Mouse (Mus musculus): ENCODE data around the gene Slc26a8.

Gene Slc26a8

DNA sequence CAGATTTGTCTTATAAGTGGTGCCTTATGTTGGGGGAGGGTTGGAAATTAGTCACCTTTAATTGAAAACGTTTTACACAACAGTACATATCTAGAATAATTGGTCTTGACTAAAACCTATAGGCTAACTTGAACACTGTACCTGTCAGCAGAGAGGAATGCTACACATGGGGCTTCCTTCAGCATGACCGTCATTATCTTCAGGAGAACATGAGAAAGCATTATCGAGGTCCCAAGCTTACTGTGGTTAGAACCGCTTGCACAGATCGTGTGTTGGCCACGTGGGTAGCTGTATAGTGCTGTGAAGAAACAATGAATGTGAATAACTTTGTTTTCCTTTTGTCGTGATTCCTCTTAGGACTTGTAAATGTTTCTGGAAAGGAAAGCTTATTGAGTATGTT lies 9.8 kb upstream of the Slc26a8 start:
- DNase-seq (ENCODE audit: low spot score in 2 of 2) = no peak

GRCm38 (mm10) chr17:28698672-28699071 lies 8.6 kb upstream of the Slc26a8 start:
- DNase-seq (ENCODE audit: low spot score in 2 of 2) = no peak

- no peak for DNase-seq (ENCODE audit: low spot score in 2 of 2)
Observed at GRCm38 (mm10) chr17:28698245-28698644, 8.2 kb upstream of the Slc26a8 start.

DNA sequence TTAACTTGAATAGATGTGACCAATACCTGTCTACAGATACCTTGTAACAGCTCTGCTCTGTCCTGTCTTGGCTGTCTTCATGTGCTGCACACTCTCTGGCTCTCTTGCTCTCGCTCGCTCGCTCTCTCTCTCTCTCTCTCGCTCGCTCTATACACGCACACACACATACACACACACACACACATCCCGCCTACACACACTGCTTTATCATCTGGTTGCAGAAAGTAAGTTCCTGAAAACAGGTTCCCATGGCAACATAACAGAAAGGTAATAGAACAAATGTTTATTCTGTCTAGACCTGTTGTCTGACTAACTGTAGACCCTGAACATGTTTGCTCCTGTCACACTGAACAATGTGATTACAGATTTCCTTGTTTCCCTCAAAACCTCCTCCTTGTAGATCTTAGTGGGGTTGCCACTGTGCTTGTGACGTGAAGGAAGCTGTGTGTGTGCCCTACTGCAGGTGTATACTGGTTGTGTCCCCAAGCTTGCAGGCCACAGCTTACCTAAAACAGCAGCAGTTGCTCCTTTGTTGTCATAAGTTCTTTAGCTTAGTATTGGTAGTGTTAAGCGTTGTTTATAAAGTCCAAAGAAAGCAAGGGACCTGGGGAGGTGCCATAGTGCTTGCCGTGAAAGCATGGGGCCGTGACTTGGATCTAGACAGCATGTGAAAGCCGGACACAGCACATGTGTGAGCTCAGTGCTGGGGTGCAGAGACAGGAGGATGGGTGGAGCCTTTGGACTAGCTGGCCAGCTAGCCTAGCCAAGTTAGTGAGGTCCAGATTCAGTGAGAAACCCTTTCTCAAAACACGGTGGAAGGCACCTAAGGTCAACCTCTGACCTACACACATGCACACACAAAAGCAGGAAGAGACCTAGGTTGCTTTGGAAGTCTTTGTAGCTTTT lies 7.5 kb upstream of the Slc26a8 start:
- DNase-seq (ENCODE audit: low spot score in 2 of 2) = no peak

DNA sequence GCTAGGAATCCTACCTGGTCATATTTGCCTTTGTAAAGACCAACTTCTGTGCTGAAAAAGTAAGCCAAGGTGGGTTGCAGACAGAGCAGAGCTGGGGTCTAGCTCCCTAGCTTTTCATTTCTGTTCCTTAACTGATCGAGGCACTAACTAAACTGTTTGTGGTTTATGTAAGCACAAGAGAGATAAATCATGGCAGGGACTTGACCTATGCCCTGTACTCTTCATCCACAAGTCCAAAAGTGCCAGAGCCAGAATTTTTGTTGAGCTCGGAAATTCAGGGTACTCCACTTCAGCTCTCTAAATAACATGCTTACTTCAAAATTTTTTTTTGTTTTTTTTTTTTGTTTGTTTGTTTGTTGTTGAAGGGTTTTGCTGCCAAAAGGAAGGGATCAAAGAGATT lies 6.6 kb upstream of the Slc26a8 start:
- DNase-seq (ENCODE audit: low spot score in 2 of 2) = no peak

- no peak for DNase-seq (ENCODE audit: low spot score in 2 of 2)
Observed at GRCm38 (mm10) chr17:28694832-28695231, 4.8 kb upstream of the Slc26a8 start.

- DNase-seq (ENCODE audit: low spot score in 2 of 2) = no peak
Observed at GRCm38 (mm10) chr17:28694078-28694477, 4.0 kb upstream of the Slc26a8 start.

DNA sequence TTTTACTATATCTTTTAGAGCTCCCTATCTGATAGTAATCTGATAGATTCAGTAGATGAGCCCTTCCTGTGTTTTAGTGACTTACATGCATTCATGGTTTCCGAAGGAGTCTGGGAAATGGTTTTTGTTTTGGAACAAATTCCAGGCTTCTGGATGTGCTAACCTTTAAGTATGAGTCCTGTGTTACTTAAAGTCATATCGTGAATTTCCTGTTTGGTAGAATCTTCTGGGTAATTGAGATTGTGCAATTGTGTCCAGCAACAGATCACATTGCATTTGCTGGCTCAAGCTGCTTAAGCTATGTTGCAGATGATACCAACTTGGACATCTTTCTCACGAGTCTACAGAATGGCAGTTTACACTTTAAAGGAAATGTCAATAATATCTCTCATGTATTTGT lies 3.1 kb upstream of the Slc26a8 start:
- DNase-seq (ENCODE audit: low spot score in 2 of 2) = no peak

DNA sequence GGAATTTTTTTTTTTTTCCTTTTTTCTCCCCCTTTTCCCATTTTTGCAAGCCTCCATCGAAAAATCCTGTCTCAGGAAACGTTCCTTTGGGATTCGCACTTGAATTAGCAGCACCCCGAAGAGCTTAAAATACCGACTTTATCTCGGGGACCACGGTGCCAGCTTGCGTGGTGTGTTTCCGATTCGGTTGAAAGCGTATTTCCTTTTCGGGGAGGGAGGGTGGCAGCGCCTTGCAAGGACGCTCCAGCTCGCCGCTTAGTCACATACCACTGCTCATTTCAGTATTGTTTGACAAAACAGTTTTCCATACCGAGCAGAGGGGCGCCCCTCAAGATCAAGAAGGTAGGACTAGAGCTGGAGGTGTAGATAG lies 2.3 kb upstream of the Slc26a8 start:
- DNase-seq (ENCODE audit: low spot score in 2 of 2) = peak; percentile 60 to 78

DNA sequence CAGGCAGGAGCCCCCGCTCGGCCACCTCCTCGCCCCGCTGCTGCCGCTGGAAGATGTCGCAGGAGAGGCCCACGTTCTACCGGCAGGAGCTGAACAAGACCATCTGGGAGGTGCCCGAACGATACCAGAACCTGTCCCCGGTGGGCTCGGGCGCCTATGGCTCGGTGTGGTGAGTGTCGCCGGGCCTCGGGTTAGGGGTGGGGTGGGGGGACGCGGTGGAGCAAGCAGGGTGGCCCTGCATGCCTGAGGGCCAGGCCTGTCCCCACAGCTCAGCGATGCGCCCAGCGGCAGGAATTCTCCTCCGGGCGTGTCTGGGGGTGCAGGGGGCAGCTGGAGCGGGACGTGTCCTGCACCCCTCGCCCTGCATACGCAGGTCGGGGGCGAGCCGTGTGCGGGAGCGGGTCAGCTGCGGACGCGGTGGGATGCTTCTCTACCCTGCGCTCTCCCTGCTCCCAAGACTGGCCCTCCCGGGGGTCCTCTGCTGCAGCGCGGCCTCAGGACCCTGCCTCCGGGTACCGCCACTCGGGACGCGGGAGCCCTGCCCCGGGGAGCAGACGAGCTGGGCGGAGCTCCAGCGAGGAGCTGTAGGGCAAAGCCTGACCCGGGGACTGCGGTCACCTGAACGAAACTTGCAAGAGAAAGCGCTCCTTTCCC lies 1.8 kb upstream of the Slc26a8 start:
- DNase-seq (ENCODE audit: low spot score in 2 of 2) = peak; percentile 63 to 85

GRCm38 (mm10) chr17:28690776-28691686 lies 998 bp upstream of the Slc26a8 start, which contains the start of gene Mapk14:
TSS of gene Mapk14 (plus strand) at chr17:28691329.
- peak; percentile 99 to 100 for DNase-seq (ENCODE audit: low spot score in 2 of 2)

- DNase-seq (ENCODE audit: low spot score in 2 of 2) = no peak
Observed at GRCm38 (mm10) chr17:28687354-28687753, 2.7 kb downstream of the Slc26a8 start.

DNA sequence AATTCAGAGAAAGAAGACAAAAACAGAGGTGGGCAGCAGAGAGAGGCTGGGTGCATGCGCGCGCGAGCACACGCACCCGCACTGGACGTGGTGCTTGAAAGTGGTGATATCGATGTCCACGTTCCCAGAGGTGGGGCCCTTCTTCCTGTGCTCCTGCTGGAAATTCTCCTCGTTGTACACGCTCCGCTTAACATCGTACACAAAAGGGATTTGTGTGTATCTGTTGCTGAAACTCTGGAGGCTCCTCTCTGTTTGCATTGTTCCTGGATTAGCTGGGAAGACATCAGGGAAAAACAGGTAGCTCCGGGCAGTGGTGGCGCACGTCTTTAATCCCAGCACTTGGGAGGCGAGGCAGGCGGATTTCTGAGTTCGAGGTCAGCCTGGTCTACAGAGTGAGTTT lies 5.4 kb downstream of the Slc26a8 start:
- DNase-seq (ENCODE audit: low spot score in 2 of 2) = no peak

GRCm38 (mm10) chr17:28683601-28684000 lies 6.4 kb downstream of the Slc26a8 start:
- DNase-seq (ENCODE audit: low spot score in 2 of 2) = no peak

GRCm38 (mm10) chr17:28682311-28683084 lies 7.5 kb downstream of the Slc26a8 start:
- peak in 1 of 2 experiments; percentile 13 for DNase-seq (ENCODE audit: low spot score in 2 of 2)

GRCm38 (mm10) chr17:28659564-28659963 lies 30.5 kb downstream of the Slc26a8 start:
- no peak for DNase-seq (ENCODE audit: low spot score in 2 of 2)

DNA sequence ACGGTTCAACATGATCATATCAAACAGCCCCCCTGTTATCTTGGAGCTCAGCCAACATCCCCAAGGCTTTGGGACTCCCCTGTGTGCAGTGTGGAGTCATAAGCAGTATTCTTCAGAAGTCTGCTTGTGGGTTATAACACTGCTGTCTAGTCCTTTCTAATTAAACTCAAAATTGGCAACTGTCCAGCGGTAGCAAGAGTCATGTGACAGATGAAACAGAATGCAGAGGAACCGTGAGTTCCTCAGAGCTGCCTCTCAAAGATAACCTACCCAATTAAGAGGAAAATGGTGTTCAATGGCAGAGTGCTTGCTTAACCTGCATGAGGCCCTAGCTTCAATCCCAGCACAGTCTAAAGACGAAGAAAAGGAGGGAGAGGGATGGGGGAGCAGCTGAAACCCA lies 32.1 kb downstream of the Slc26a8 start:
- DNase-seq (ENCODE audit: low spot score in 2 of 2) = no peak

DNA sequence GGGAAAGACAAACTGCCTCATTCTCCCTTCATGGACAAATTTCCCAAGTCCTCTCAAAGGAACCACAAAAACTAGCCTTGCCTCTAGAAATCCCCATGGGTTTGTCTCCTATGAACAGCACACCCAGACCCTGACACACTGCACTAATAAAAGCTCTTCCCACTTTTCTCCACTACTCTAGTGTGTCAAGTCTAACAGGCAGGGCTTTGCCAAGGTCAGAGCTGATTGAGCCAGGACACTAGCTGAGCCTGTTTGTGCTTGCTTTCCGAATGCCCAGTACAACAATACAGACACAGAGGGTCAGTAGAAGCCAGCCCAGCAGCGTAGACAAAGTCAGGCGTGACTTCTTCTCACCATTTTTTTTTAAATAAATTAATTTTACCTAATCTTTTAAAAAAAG lies 39.8 kb downstream of the Slc26a8 start:
- DNase-seq (ENCODE audit: low spot score in 2 of 2) = no peak

GRCm38 (mm10) chr17:28648607-28649370 lies 41.2 kb downstream of the Slc26a8 start:
- DNase-seq (ENCODE audit: low spot score in 2 of 2) = peak; percentile 36 to 68

DNA sequence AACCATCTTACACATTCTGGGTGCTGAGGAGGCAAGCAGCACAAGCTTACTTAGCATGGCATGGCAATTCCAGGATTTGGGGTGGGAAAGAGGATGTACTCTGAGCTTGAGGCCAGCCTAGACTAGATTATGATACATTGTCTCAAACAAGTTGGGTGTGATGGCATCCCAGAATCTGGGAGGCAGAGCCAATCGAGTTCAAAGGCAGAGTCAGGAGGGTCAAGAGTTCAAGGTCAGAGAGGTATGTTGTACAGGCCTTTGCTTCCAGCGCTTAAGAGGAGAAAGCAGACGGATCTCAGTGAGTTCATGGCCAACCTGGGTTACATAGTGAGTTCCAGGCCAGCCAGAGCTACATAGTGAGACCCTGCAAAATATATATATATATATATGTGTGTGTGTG lies 43.8 kb downstream of the Slc26a8 start:
- DNase-seq (ENCODE audit: low spot score in 2 of 2) = no peak

GRCm38 (mm10) chr17:28644112-28644511 lies 45.9 kb downstream of the Slc26a8 start:
- no peak for DNase-seq (ENCODE audit: low spot score in 2 of 2)
